Mouse (Mus musculus): ENCODE data around the gene Atrnl1. TPM values are rescaled to one million over a fixed set of nuclear protein-coding genes. Genes with fewer than 3 reads are reported as not detected.
"Not testable (repeated sequence)": the region's sequence is repeated elsewhere in the genome, so short reads cannot be mapped to it uniquely, and the experiment has no call there.

The Atrnl1 gene
- polyA plus RNA-seq, 1 experiment from 2014 or later: 6.9 TPM

GRCm38 (mm10) chr19:57879841-57880240 lies 269.0 kb downstream of the Atrnl1 start:
- WGBS: 79% methylated on average over 1 of the region's 1 CpGs
- H3K9ac ChIP-seq (ENCODE audit: low read length); H3K4me1 ChIP-seq (ENCODE audit: control insufficient read depth, insufficient read depth, low read length); H3K27me3 ChIP-seq (replicated peaks; ENCODE audit: control insufficient read depth, insufficient read depth, low read length); H3K27ac ChIP-seq (ENCODE audit: low read depth, low read length); DNase-seq (ENCODE audit: low spot score); H3K36me3 ChIP-seq (ENCODE audit: control insufficient read depth, insufficient read depth, low read length); H3K4me2 ChIP-seq (ENCODE audit: low read length); H3K9me3 ChIP-seq (replicated peaks; ENCODE audit: control insufficient read depth, low read length); ATAC-seq; H3K4me3 ChIP-seq (ENCODE audit: low read depth, low read length): not testable (repeated sequence)

GRCm38 (mm10) chr19:57881927-57882326 lies 271.1 kb downstream of the Atrnl1 start:
- H3K4me3 ChIP-seq (ENCODE audit: low read depth, low read length): no peak overlapping the region
- H3K27ac ChIP-seq (ENCODE audit: low read depth, low read length): no peak overlapping the region
- no peaks in the 10 kb centered on the region for H3K36me3 ChIP-seq (ENCODE audit: control insufficient read depth, insufficient read depth, low read length)
- H3K4me2 ChIP-seq (ENCODE audit: low read length): no peak overlapping the region
- DNase-seq (ENCODE audit: low spot score): no peak
- no peaks in the 10 kb centered on the region for H3K27me3 ChIP-seq (replicated peaks; ENCODE audit: control insufficient read depth, insufficient read depth, low read length)
- WGBS: 95% methylated on average over 7 of the region's 7 CpGs
- ATAC-seq: no peak
- H3K4me1 ChIP-seq (ENCODE audit: control insufficient read depth, insufficient read depth, low read length): no peaks in the 10 kb centered on the region
- no peaks in the 10 kb centered on the region for H3K9me3 ChIP-seq (replicated peaks; ENCODE audit: control insufficient read depth, low read length)
- no peak overlapping the region for H3K9ac ChIP-seq (ENCODE audit: low read length)

GRCm38 (mm10) chr19:57888871-57889270 lies 278.0 kb downstream of the Atrnl1 start:
- H3K27ac ChIP-seq (ENCODE audit: low read depth, low read length): no peak overlapping the region
- no peak overlapping the region for H3K9ac ChIP-seq (ENCODE audit: low read length)
- H3K4me3 ChIP-seq (ENCODE audit: low read depth, low read length): no peak overlapping the region
- H3K36me3 ChIP-seq (ENCODE audit: control insufficient read depth, insufficient read depth, low read length): no peaks in the 10 kb centered on the region
- ATAC-seq (no peak), DNase-seq (ENCODE audit: low spot score) (no peak)
- H3K4me2 ChIP-seq (ENCODE audit: low read length): no peak overlapping the region
- H3K27me3 ChIP-seq (replicated peaks; ENCODE audit: control insufficient read depth, insufficient read depth, low read length): no peaks in the 10 kb centered on the region
- H3K4me1 ChIP-seq (ENCODE audit: control insufficient read depth, insufficient read depth, low read length): no peaks in the 10 kb centered on the region
- 87% methylated on average over 8 of the region's 8 CpGs for WGBS
- no peaks in the 10 kb centered on the region for H3K9me3 ChIP-seq (replicated peaks; ENCODE audit: control insufficient read depth, low read length)

GRCm38 (mm10) chr19:57889741-57890140 lies 278.9 kb downstream of the Atrnl1 start:
- 66% methylated on average over 3 of the region's 3 CpGs for WGBS
- no peaks in the 10 kb centered on the region for H3K36me3 ChIP-seq (ENCODE audit: control insufficient read depth, insufficient read depth, low read length)
- no peak for DNase-seq (ENCODE audit: low spot score)
- no peak for ATAC-seq
- no peaks in the 10 kb centered on the region for H3K27me3 ChIP-seq (replicated peaks; ENCODE audit: control insufficient read depth, insufficient read depth, low read length)
- H3K9me3 ChIP-seq (replicated peaks; ENCODE audit: control insufficient read depth, low read length): no peaks in the 10 kb centered on the region
- no peak overlapping the region for H3K4me3 ChIP-seq (ENCODE audit: low read depth, low read length)
- H3K9ac ChIP-seq (ENCODE audit: low read length): no peak overlapping the region
- no peak overlapping the region for H3K4me2 ChIP-seq (ENCODE audit: low read length)
- H3K27ac ChIP-seq (ENCODE audit: low read depth, low read length): no peak overlapping the region
- H3K4me1 ChIP-seq (ENCODE audit: control insufficient read depth, insufficient read depth, low read length): no peaks in the 10 kb centered on the region

- Histone ChIP-seq H3K36me3 (ENCODE audit: control insufficient read depth, insufficient read depth, low read length) (no peaks in the 10 kb centered on the region), H3K4me3 (ENCODE audit: low read depth, low read length) (no peak overlapping the region), H3K4me1 (ENCODE audit: control insufficient read depth, insufficient read depth, low read length) (no peaks in the 10 kb centered on the region), H3K27ac (ENCODE audit: low read depth, low read length) (no peak overlapping the region), H3K27me3 (replicated peaks; ENCODE audit: control insufficient read depth, insufficient read depth, low read length) (no peaks in the 10 kb centered on the region), H3K4me2 (ENCODE audit: low read length) (no peak overlapping the region), H3K9ac (ENCODE audit: low read length) (no peak overlapping the region), H3K9me3 (replicated peaks; ENCODE audit: control insufficient read depth, low read length) (no peaks in the 10 kb centered on the region)
- no peak for ATAC-seq
- DNase-seq (ENCODE audit: low spot score): no peak
- WGBS: 23% methylated on average over 3 of the region's 3 CpGs
These were observed 280.1 kb downstream of the Atrnl1 start for GRCm38 (mm10) chr19:57890954-57891353.

- no peak overlapping the region for H3K9ac ChIP-seq (ENCODE audit: low read length)
- no peaks in the 10 kb centered on the region for H3K4me1 ChIP-seq (ENCODE audit: control insufficient read depth, insufficient read depth, low read length)
- 33% methylated on average over 1 of the region's 1 CpGs for WGBS
- no peaks in the 10 kb centered on the region for H3K9me3 ChIP-seq (replicated peaks; ENCODE audit: control insufficient read depth, low read length)
- no peak for ATAC-seq
- no peaks in the 10 kb centered on the region for H3K36me3 ChIP-seq (ENCODE audit: control insufficient read depth, insufficient read depth, low read length)
- no peak for DNase-seq (ENCODE audit: low spot score)
- no peak overlapping the region for H3K4me2 ChIP-seq (ENCODE audit: low read length)
- H3K27ac ChIP-seq (ENCODE audit: low read depth, low read length): no peak overlapping the region
- no peak overlapping the region for H3K4me3 ChIP-seq (ENCODE audit: low read depth, low read length)
- no peaks in the 10 kb centered on the region for H3K27me3 ChIP-seq (replicated peaks; ENCODE audit: control insufficient read depth, insufficient read depth, low read length)
These were observed 283.4 kb downstream of the Atrnl1 start for GRCm38 (mm10) chr19:57894191-57894590.

- H3K4me1 ChIP-seq (ENCODE audit: control insufficient read depth, insufficient read depth, low read length): no peaks in the 10 kb centered on the region
- peak; percentile 52 for DNase-seq (ENCODE audit: low spot score)
These were observed 289.2 kb downstream of the Atrnl1 start for GRCm38 (mm10) chr19:57900037-57900436.

GRCm38 (mm10) chr19:57909466-57909865 lies 298.6 kb downstream of the Atrnl1 start:
- H3K4me2 ChIP-seq (ENCODE audit: low read length): no peak overlapping the region
- WGBS: 88% methylated on average over 6 of the region's 6 CpGs
- no peak overlapping the region for H3K4me3 ChIP-seq (ENCODE audit: low read depth, low read length)
- H3K4me1 ChIP-seq (ENCODE audit: control insufficient read depth, insufficient read depth, low read length): no peaks in the 10 kb centered on the region
- H3K27me3 ChIP-seq (replicated peaks; ENCODE audit: control insufficient read depth, insufficient read depth, low read length): no peaks in the 10 kb centered on the region
- no peaks in the 10 kb centered on the region for H3K36me3 ChIP-seq (ENCODE audit: control insufficient read depth, insufficient read depth, low read length)
- no peak overlapping the region for H3K27ac ChIP-seq (ENCODE audit: low read depth, low read length)
- DNase-seq (ENCODE audit: low spot score) (no peak), ATAC-seq (no peak)
- no peak overlapping the region for H3K9ac ChIP-seq (ENCODE audit: low read length)
- no peaks in the 10 kb centered on the region for H3K9me3 ChIP-seq (replicated peaks; ENCODE audit: control insufficient read depth, low read length)

More at GRCm38 (mm10) chr19:57900037-57900436, 289.2 kb downstream of the Atrnl1 start:
- Histone ChIP-seq H3K9ac (ENCODE audit: low read length) (no peak overlapping the region), H3K4me2 (ENCODE audit: low read length) (no peak overlapping the region), H3K27me3 (replicated peaks; ENCODE audit: control insufficient read depth, insufficient read depth, low read length) (no peaks in the 10 kb centered on the region), H3K9me3 (replicated peaks; ENCODE audit: control insufficient read depth, low read length) (no peaks in the 10 kb centered on the region), H3K27ac (ENCODE audit: low read depth, low read length) (no peak overlapping the region), H3K4me3 (ENCODE audit: low read depth, low read length) (no peak overlapping the region), H3K36me3 (ENCODE audit: control insufficient read depth, insufficient read depth, low read length) (no peaks in the 10 kb centered on the region)
- 77% methylated on average over 1 of the region's 1 CpGs for WGBS
- no peak for ATAC-seq

- WGBS: 91% methylated on average over 6 of the region's 6 CpGs
- H3K9me3 ChIP-seq (replicated peaks; ENCODE audit: control insufficient read depth, low read length): no peaks in the 10 kb centered on the region
- DNase-seq (ENCODE audit: low spot score) (no peak), ATAC-seq (no peak)
- H3K27ac ChIP-seq (ENCODE audit: low read depth, low read length): no peak overlapping the region
- H3K4me3 ChIP-seq (ENCODE audit: low read depth, low read length): no peak overlapping the region
- H3K36me3 ChIP-seq (ENCODE audit: control insufficient read depth, insufficient read depth, low read length): no peaks in the 10 kb centered on the region
- no peaks in the 10 kb centered on the region for H3K4me1 ChIP-seq (ENCODE audit: control insufficient read depth, insufficient read depth, low read length)
- no peaks in the 10 kb centered on the region for H3K27me3 ChIP-seq (replicated peaks; ENCODE audit: control insufficient read depth, insufficient read depth, low read length)
- H3K9ac ChIP-seq (ENCODE audit: low read length): no peak overlapping the region
- no peak overlapping the region for H3K4me2 ChIP-seq (ENCODE audit: low read length)
These were observed 299.8 kb downstream of the Atrnl1 start for GRCm38 (mm10) chr19:57910650-57911049.

Data from forebrain, embryonic 14.5 days (tissue).